Mouse (Mus musculus) kidney, embryonic 14.5 days (tissue): Measurements from ENCODE around the gene Trim28. TPM values are rescaled to one million over a fixed set of nuclear protein-coding genes. Genes with fewer than 3 reads are reported as not detected.

ENCODE experiments used
- ATAC-seq: fragments of 200-750 bp; cut with Nextera tagmentation; 2 replicates; pipeline ENCODE4 v1.8.0; 2017; ENCODE audit warnings: moderate number of reproducible peaks, mild to moderate bottlenecking, moderate TSS enrichment, moderate library complexity; ENCODE audit not compliant: low FRiP score, low TSS enrichment
- H3K27ac ChIP-seq: fragments of 300-500 bp; sonication (generic); 2 replicates; pipeline ENCODE4 v1.5.1; 2014; ENCODE audit warnings: low read depth, mild to moderate bottlenecking, low read length, moderate library complexity, mixed read lengths
- H3K27me3 ChIP-seq: fragments of 300-500 bp; sonication (generic); 2 replicates; pipeline ENCODE4 v1.6.1; 2014; ENCODE audit warnings: mild to moderate bottlenecking, low read length; ENCODE audit not compliant: control insufficient read depth, insufficient read depth
- H3K36me3 ChIP-seq: fragments of 300-500 bp; sonication (generic); 2 replicates; pipeline ENCODE4 v1.6.1; 2014; ENCODE audit warnings: low read length, mixed read lengths; ENCODE audit not compliant: control insufficient read depth, insufficient read depth
- H3K4me1 ChIP-seq: fragments of 300-500 bp; sonication (generic); 2 replicates; pipeline ENCODE4 v1.6.1; 2014; ENCODE audit warnings: low read length, mixed read lengths; ENCODE audit not compliant: control insufficient read depth, insufficient read depth
- H3K4me2 ChIP-seq: fragments of 300-500 bp; sonication (generic); replicated peaks from 2 replicates; pipeline ENCODE4 v1.6.1; 2014; ENCODE audit warnings: low read depth, mild to moderate bottlenecking, low read length
- H3K4me3 ChIP-seq: fragments of 300-500 bp; sonication (generic); 2 replicates; pipeline ENCODE4 v1.5.1; 2014; ENCODE audit warnings: mild to moderate bottlenecking, low read length
- H3K9ac ChIP-seq: fragments of 300-500 bp; sonication (generic); 2 replicates; pipeline ENCODE4 v1.6.1; 2014; ENCODE audit warnings: low read depth, mild to moderate bottlenecking, low read length, moderate library complexity
- H3K9me3 ChIP-seq: fragments of 300-500 bp; sonication (generic); 2 replicates; pipeline ENCODE4 v1.6.1; 2016; ENCODE audit warnings: low read length; ENCODE audit not compliant: control insufficient read depth
- WGBS: fragments of 180-500 bp; shearing (Covaris S2); extraction: QIAGEN DNeasy Blood & Tissue Kit; methylation state at CpG from one replicate; pipeline ENCODE4 v1.1.7; 2014; 5-methylcytosine and 5-hydroxymethylcytosine counted together
- polyA plus RNA-seq: library from polyadenylated mRNA; unstranded; fragments of >200 nt; fragmentation: Nextera tagmentation; extraction: Ambion mirVana; gene quantifications from 2 replicates; pipeline ENCODE4 v1.2.1, GENCODE M21; 2014

The Trim28 gene
- polyA plus RNA-seq, 1 experiment from 2014 or later = 514 TPM

DNA sequence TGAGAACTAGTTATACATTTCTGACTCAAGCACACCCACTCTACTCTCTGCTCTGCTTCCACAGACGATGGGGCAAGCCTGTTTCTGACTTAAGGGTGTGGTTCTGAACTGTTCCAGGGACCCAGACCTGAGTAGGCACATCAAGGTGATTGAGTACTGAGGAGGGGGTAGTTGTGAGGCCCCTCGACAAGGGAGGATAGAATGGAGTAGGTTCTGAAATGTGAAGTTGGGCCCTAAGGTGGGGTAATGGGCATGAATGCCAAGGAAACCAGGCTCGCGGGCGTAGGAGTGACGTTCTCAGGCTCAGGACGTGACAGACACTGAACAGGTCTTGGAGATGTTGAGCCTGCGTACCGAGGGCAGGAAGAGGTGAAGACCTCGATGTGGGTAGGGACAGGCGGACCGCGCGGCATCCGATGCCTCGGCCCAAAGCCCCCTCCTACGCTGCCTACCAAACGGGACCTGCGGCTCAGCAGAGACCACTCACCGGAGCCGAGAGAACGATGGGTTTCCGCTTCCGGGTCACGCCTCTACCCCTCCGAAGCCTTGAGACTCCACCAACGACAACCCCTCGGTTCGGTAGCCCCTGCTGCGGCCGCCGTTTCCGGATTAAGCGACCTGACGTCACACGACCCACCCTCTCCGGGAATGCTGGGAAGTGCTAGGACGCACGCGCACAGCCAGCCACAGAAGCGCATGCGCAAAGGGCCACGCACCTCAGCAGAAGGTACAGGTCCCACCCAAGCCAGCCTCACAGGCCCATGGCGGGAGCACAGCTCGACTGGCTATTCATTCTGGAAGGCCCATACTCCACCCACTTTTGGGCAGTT lies 35.4 kb downstream of the Trim28 start, which contains the start of gene Chmp2a:
Gene Chmp2a (minus strand): TSS at position 660 of the 830 bp plus-strand sequence.
- ATAC-seq = peak; percentile 73
- peaks cover 57% of the 10 kb centered on the region for H3K36me3 ChIP-seq

DNA sequence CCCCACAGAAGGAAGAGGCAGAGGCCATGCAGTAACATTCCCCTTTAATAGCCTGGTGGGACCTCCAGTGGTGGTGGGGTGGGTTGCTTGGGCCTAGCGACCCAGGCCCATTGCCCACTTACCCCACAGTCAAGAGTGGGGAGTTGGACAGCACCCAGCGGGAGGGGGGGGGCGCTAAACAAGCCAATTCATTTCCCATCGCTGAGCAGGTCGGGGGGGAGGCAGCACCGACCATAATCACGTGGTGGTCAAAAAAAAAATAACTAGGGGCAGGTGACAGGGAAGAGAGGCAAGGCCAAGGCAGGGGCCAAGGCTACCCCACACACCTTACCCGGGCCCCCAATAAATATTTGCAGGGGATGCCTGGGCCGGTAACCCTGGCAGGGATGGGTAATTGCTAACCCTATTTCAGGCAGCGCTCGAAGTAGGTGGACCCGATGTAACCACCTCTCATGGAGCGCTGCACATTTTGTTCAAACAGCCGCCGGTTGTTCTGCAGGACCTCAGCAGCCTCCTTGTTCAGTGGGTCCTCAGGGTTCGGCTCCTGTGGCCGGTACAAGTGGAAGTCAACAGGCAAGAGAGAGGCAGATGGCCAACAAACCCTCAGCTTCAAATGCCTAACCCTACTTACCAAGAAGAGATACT lies 36.4 kb downstream of the Trim28 start:
- Histone ChIP-seq H3K4me1 (peaks cover 17% of the 10 kb centered on the region), H3K9ac (0 out of 2 replicates have a peak overlapping the region, but pooled peaks have one; percentile 76)
- ATAC-seq = no peak; the same call in 1 of the 2 replicates

More for the DNA sequence above, 35.4 kb downstream of the Trim28 start, which contains the start of gene Chmp2a:
- H3K4me2 ChIP-seq = peak within 1 kb of the TSS; percentile 81
- H3K27me3 ChIP-seq = no peaks in the 10 kb centered on the region
- H3K9ac ChIP-seq = peak within 1 kb of the TSS; percentile 76
- H3K4me3 ChIP-seq = peak within 1 kb of the TSS; percentile 55
- H3K27ac ChIP-seq = peak within 1 kb of the TSS; percentile 93
- peaks cover 17% of the 10 kb centered on the region for H3K4me1 ChIP-seq
- no peaks in the 10 kb centered on the region for H3K9me3 ChIP-seq
- WGBS = 0% methylated on average over 45 of the region's 45 CpGs

DNA sequence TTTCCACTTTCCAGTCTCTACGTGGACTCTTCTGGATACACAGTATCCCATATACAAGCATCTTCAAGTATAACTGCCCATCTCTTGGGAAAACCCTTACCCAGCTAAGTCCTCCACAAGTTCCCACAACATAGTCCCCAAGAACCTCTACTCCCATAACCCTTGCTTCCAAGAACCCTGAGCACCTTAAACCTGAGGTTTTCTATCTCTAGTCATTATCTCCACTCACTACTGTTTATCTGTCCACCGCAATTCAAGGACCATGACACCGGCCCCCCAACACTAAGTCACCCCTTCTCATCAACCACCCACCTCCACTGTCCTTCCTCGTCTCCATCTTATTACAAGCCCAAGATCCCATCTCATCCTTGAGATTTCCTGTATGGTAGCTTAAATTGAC lies 37.9 kb downstream of the Trim28 start:
- peaks cover 33% of the 10 kb centered on the region for H3K36me3 ChIP-seq
- H3K9ac ChIP-seq = peak overlapping the region; percentile 95
- WGBS = 42% methylated on average over 4 of the region's 4 CpGs
- H3K4me1 ChIP-seq = peaks cover 17% of the 10 kb centered on the region
- no peaks in the 10 kb centered on the region for H3K9me3 ChIP-seq
- peak overlapping the region; percentile 82 for H3K4me3 ChIP-seq
- no peaks in the 10 kb centered on the region for H3K27me3 ChIP-seq
- H3K4me2 ChIP-seq = peak overlapping the region; percentile 85
- no peak for ATAC-seq
- peak overlapping the region; percentile 99; the same call in 1 of the 2 replicates for H3K27ac ChIP-seq

More for the DNA sequence above, 36.4 kb downstream of the Trim28 start:
- H3K4me3 ChIP-seq = peak overlapping the region; percentile 55; the same call in 1 of the 2 replicates
- WGBS = 88% methylated on average over 17 of the region's 17 CpGs
- no peaks in the 10 kb centered on the region for H3K9me3 ChIP-seq
- H3K27ac ChIP-seq = peak overlapping the region; percentile 93; the same call in 1 of the 2 replicates
- H3K36me3 ChIP-seq = peaks cover 47% of the 10 kb centered on the region
- peak overlapping the region; percentile 81 for H3K4me2 ChIP-seq
- no peaks in the 10 kb centered on the region for H3K27me3 ChIP-seq

DNA sequence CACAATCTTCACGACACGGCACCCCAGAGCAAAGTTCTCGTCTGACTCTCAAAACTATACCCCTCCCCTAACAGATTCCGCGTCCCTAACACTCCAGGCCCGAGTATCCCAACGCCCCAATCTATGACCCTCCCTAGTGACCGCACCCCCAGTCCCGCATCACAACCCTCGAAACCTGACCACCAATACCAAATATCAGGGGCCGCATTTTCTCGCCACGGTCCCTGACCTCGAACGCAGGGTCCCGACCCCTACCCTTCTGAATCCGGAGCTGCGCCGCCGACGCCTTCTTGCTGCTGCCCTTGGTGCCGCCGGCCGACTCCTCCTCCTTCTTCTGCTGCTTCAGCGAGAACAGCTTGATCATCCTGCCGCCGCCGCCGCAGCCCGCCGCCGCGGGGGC lies 38.5 kb downstream of the Trim28 start:
- Histone ChIP-seq H3K27me3 (peaks cover 3% of the 10 kb centered on the region; the same call in 1 of the 2 replicates), H3K9ac (peak overlapping the region; percentile 95), H3K27ac (peak overlapping the region; percentile 99), H3K36me3 (peaks cover 27% of the 10 kb centered on the region), H3K9me3 (no peaks in the 10 kb centered on the region), H3K4me3 (peak overlapping the region; percentile 82), H3K4me1 (peaks cover 17% of the 10 kb centered on the region), H3K4me2 (peak overlapping the region; percentile 85)
- ATAC-seq = peak; percentile 3; the same call in 1 of the 2 replicates
- under 1% methylated on average over 33 of the region's 33 CpGs for WGBS

DNA sequence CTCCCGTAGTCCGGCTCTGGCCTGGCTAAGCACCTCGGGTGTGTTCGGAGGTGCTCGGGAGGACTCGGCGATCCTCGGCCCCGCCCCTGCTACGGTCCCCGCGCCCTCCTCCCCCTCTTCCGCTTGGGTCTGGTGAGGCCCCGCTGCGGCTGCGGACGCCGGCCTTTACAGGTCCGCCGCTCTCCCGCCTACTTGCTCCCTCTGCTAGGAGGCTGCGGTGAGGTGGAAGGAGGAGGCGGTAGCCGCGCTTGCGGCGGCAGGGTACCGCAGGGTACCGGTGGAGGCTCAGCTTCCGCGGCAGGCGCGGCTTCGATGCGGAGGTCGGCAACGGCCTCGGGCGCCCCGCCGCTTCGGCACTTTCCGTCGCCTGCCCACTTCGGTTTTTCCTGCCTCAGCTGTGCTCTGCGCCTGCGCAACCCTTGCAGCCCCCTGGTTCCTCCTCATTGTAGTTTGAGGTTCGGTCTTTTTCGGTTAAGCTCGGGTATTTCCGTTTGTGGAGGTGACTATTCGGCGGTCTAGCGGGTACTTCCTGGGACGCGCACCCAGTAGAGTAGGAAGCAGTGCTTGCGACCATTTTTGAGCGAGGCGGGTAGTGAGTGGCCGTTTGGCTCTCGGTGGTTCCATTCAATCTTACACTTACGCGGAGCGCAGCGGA lies 39.1 kb downstream of the Trim28 start, which contains the start of gene Ube2m:
Gene Ube2m (minus strand): TSS at position 375 of the 655 bp plus-strand sequence.
- H3K4me1 ChIP-seq = peaks cover 17% of the 10 kb centered on the region
- WGBS = under 1% methylated on average over 53 of the region's 65 CpGs
- peak within 1 kb of the TSS; percentile 99 for H3K27ac ChIP-seq
- peaks cover 21% of the 10 kb centered on the region for H3K36me3 ChIP-seq
- peak within 1 kb of the TSS; percentile 95 for H3K9ac ChIP-seq
- peaks cover 9% of the 10 kb centered on the region for H3K27me3 ChIP-seq
- ATAC-seq = peak; percentile 93
- peak within 1 kb of the TSS; percentile 82 for H3K4me3 ChIP-seq
- H3K4me2 ChIP-seq = peak within 1 kb of the TSS; percentile 85
- peaks cover 1% of the 10 kb centered on the region; the same call in 1 of the 2 replicates for H3K9me3 ChIP-seq

DNA sequence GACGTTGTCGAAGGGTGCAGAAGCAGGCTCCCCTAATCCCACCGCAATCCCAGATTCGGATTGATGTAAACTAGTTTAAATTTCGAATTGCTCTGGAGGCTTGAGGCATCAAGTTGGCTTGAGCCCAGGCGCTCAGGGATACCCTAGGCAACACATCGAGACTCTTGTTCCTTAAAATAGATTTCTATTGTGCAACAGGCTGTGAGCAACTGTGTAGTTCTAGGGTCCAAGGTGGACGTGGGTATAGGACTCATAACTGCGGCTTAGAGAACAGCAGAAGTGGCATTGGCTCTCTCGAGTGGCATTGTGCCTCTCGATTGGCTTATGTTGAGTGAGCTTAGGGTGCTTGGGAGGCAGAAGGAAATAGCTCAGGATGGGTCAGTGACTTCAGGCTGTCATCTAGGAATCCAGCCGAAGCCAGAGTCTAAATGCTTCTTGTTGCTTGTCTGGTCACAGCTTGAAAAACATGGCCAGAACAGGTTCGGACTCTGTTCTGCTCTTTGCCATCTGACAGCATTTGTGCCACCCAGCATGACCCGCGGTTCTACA lies 39.8 kb downstream of the Trim28 start:
- Histone ChIP-seq H3K4me3 (peak overlapping the region; percentile 82), H3K4me2 (peak overlapping the region; percentile 85), H3K9ac (peak overlapping the region; percentile 95), H3K27ac (peak overlapping the region; percentile 99), H3K36me3 (peaks cover 17% of the 10 kb centered on the region), H3K4me1 (peaks cover 23% of the 10 kb centered on the region), H3K27me3 (peaks cover 16% of the 10 kb centered on the region), H3K9me3 (peaks cover 5% of the 10 kb centered on the region; the same call in 1 of the 2 replicates)
- WGBS = 23% methylated on average over 15 of the region's 15 CpGs
- ATAC-seq = no peak

DNA sequence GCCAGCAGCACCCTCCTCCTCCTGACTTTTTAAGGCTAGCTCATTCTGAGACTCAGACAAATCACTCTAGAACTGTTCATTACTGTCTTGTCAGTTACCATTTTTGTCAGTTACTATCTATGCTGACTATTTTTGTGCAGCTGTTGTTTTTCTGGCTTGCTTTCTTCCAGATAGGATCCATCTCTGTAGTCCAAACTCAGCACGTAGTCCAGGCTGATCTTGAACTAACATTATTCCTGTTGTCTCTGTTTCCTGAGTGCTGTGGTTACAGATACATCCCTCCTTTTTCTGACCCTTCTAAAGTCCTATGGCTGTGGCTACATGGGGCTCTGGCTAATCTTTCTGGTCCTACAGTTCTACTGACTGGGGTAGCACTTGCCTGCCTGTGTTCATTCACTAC lies 40.3 kb downstream of the Trim28 start:
- ATAC-seq = no peak
- WGBS = 85% methylated on average over 1 of the region's 1 CpGs
- H3K9me3 ChIP-seq = peaks cover 5% of the 10 kb centered on the region; the same call in 1 of the 2 replicates
- peak overlapping the region; percentile 85 for H3K4me2 ChIP-seq
- H3K4me1 ChIP-seq = peaks cover 23% of the 10 kb centered on the region
- peaks cover 21% of the 10 kb centered on the region for H3K27me3 ChIP-seq
- peaks cover 17% of the 10 kb centered on the region for H3K36me3 ChIP-seq
- peak overlapping the region; percentile 95; the same call in 1 of the 2 replicates for H3K9ac ChIP-seq
- H3K27ac ChIP-seq = no peak overlapping the region
- peak overlapping the region; percentile 82; the same call in 1 of the 2 replicates for H3K4me3 ChIP-seq

DNA sequence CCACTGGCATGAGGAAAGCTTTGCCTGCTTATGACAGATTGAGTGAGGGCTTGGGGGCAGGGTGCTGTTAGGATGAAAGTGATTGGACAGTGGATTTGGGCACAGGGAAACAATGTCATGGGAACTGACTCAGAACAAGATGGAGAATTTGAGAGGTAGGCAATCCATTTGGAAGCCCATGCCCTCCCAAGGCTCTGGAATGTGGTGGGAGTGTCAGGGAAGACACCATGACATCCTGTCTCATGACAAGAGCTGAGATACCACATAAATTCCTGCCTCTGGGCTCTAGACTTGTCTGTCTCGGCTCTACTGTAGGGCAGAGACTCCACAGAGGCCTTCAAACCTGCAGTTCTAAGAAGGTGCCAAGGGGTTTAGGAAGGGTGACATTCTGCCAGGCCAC lies 42.3 kb downstream of the Trim28 start:
- WGBS = 55% methylated on average over 1 of the region's 1 CpGs
- ATAC-seq = no peak

More for the DNA sequence above, 42.3 kb downstream of the Trim28 start:
- H3K9ac ChIP-seq = no peak overlapping the region
- H3K27me3 ChIP-seq = peaks cover 32% of the 10 kb centered on the region
- peaks cover 23% of the 10 kb centered on the region for H3K4me1 ChIP-seq
- H3K9me3 ChIP-seq = peaks cover 5% of the 10 kb centered on the region; the same call in 1 of the 2 replicates
- H3K4me3 ChIP-seq = no peak overlapping the region
- H3K4me2 ChIP-seq = no peak overlapping the region
- no peak overlapping the region for H3K27ac ChIP-seq
- H3K36me3 ChIP-seq = peaks cover 2% of the 10 kb centered on the region
